ENCODE assay signal across 8 mouse cellular contexts in the genomic region with DNA sequence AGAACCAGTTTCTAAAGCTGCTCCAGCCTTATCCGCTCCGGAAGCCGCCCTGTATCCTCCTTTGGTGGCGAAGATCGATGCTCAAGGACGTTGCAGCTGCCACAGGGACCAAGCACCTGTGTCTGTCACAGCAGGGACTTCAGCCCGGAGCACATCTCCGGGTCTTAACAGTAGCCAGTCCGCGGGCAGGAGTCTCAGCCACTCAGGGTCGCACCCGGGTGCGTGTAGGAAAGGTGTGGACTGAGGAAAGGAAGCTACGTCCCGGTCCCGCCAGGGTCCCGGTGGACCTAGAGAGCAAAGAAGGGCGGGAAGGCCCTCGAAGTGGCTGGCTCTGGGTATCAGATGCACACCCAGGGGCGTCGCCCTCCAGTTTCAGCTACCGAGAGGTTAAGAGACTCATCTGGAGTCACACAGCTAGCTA. TPM values are rescaled to one million over a fixed set of nuclear protein-coding genes. Genes with fewer than 3 reads are reported as not detected.
DNase-seq lines count a peak whose midpoint lies in the region; ATAC-seq and TF ChIP-seq lines count a peak whose summit lies in the region.

No protein-coding gene starts in this region.

- no peaks in the 10 kb centered on the region for H3K9me3 ChIP-seq in intestine, embryonic 14.5 days (ENCODE audit: control insufficient read depth, low read length)
- H3K9me3 ChIP-seq in liver, embryonic 14.5 days (ENCODE audit: control insufficient read depth, low read length) = no peaks in the 10 kb centered on the region
- no peaks in the 10 kb centered on the region for H3K9me3 ChIP-seq in stomach, embryonic 15.5 days

- H3K79me2 ChIP-seq in myocyte (ENCODE audit: control insufficient read depth, insufficient read depth) = no peaks in the 10 kb centered on the region

- peaks cover 52% of the 10 kb centered on the region for H3K27me3 ChIP-seq in intestine, embryonic 14.5 days (replicated peaks; ENCODE audit: control insufficient read depth, insufficient read depth, low read length)
- H3K27me3 ChIP-seq in liver, embryonic 14.5 days (ENCODE audit: control insufficient read depth, insufficient read depth, low read length) = peaks cover 49% of the 10 kb centered on the region
- H3K27me3 ChIP-seq in myocyte (ENCODE audit: control insufficient read depth, insufficient read depth, insufficient read length) = peaks cover 12% of the 10 kb centered on the region
- H3K27me3 ChIP-seq in stomach, embryonic 15.5 days (replicated peaks) = peaks cover 28% of the 10 kb centered on the region

- 1% methylated on average over 22 of the region's 22 CpGs for WGBS in intestine, embryonic 14.5 days
- WGBS in liver, embryonic 14.5 days (ENCODE audit: insufficient replicate concordance) = under 1% methylated on average over 22 of the region's 22 CpGs
- 2% methylated on average over 22 of the region's 22 CpGs for WGBS in stomach, embryonic 15.5 days

- peak overlapping the region; percentile 47 for H3K4me3 ChIP-seq in intestine, embryonic 14.5 days (ENCODE audit: low read depth, low read length)
- H3K4me3 ChIP-seq in liver, embryonic 14.5 days (ENCODE audit: insufficient read depth in 1 of 2, low read depth in 2 of 2, low read length in 2 of 2) = peak overlapping the region; percentile 44 to 58
- H3K4me3 ChIP-seq in myocyte = peak overlapping the region; percentile 3
- H3K4me3 ChIP-seq in stomach, embryonic 15.5 days (replicated peaks) = peak overlapping the region; percentile 56

- peak overlapping the region; percentile 67 for H3K4me2 ChIP-seq in intestine, embryonic 14.5 days (ENCODE audit: low read length)
- peak overlapping the region; percentile 54 for H3K4me2 ChIP-seq in liver, embryonic 14.5 days (ENCODE audit: low read depth)
- peak overlapping the region; percentile 65 for H3K4me2 ChIP-seq in myocyte (ENCODE audit: low read depth)
- peak overlapping the region; percentile 74 for H3K4me2 ChIP-seq in stomach, embryonic 15.5 days

- ATAC-seq in granulocyte monocyte progenitor cell, adult 5-6 weeks (replicated peaks; ENCODE audit: poor library complexity, severe bottlenecking) = peak; percentile 64
- ATAC-seq in intestine, embryonic 14.5 days (replicated peaks; ENCODE audit: low FRiP score, low TSS enrichment, low read depth) = peak; percentile 61
- peak; percentile 40 for ATAC-seq in liver, embryonic 14.5 days (ENCODE audit: insufficient read depth)
- ATAC-seq in stomach, embryonic 15.5 days (ENCODE audit: insufficient read depth, low FRiP score, low read depth) = peak; percentile 34; the same call in 1 of the 2 replicates

- H3K4me1 ChIP-seq in intestine, embryonic 14.5 days (replicated peaks; ENCODE audit: control insufficient read depth, insufficient read depth, low read length) = peaks cover 12% of the 10 kb centered on the region; the same call in 1 of the 2 replicates
- H3K4me1 ChIP-seq in liver, embryonic 14.5 days (replicated peaks; ENCODE audit: control insufficient read depth in 2 of 2, insufficient read depth in 2 of 2, low read length in 1 of 2) = peaks cover 0 to 9% of the 10 kb centered on the region in 2 experiments; a peak in 2 of 4 replicates
- H3K4me1 ChIP-seq in stomach, embryonic 15.5 days = peaks cover 12% of the 10 kb centered on the region

- H3ac ChIP-seq in myocyte (ENCODE audit: control insufficient read depth, insufficient read length) = no peak overlapping the region

- no peak for TF ChIP-seq CTCF in liver, embryonic 14.5 days (IDR thresholded peaks at IDR 0.05; ENCODE audit: low read depth)

- peak overlapping the region; percentile 57; the same call in 1 of the 2 replicates for H3K27ac ChIP-seq in intestine, embryonic 14.5 days (ENCODE audit: low read depth)
- no peak overlapping the region for H3K27ac ChIP-seq in liver, embryonic 14.5 days
- H3K27ac ChIP-seq in stomach, embryonic 15.5 days = peak overlapping the region; percentile 82

- TF ChIP-seq EP300 in liver, embryonic 14.5 days (IDR thresholded peaks at IDR 0.05; ENCODE audit: low read depth) = no peak

- no peaks in the 10 kb centered on the region for H3K36me3 ChIP-seq in intestine, embryonic 14.5 days (ENCODE audit: control insufficient read depth, insufficient read depth, low read length)
- no peaks in the 10 kb centered on the region for H3K36me3 ChIP-seq in liver, embryonic 14.5 days (replicated peaks; ENCODE audit: control insufficient read depth, insufficient read depth, low read depth)
- no peaks in the 10 kb centered on the region for H3K36me3 ChIP-seq in myocyte (ENCODE audit: control insufficient read depth, insufficient read depth)
- no peaks in the 10 kb centered on the region for H3K36me3 ChIP-seq in stomach, embryonic 15.5 days

- DNase-seq in T-cell, adult 2 months (ENCODE audit: low spot score) = peak; percentile 70
- DNase-seq in c-Kit-positive CD71-positive TER-119-positive erythroid progenitor cells, embryonic 14.5 days (ENCODE audit: low spot score) = peak; percentile 9
- DNase-seq in intestine, embryonic 14.5 days (ENCODE audit: low spot score) = peak; percentile 80
- no peak for DNase-seq in liver, embryonic 14.5 days (ENCODE audit: low read depth in 3 of 3, low spot score in 3 of 3)
- DNase-seq in cerebellum, adult 11-12 months = no peak

- TF ChIP-seq POLR2A in myocyte (IDR thresholded peaks at IDR 0.05; ENCODE audit: insufficient read length, low read depth) = no peak

- peak overlapping the region; percentile 31 for H3K9ac ChIP-seq in intestine, embryonic 14.5 days (ENCODE audit: low read length)
- no peak overlapping the region for H3K9ac ChIP-seq in liver, embryonic 14.5 days (replicated peaks)
- no peak overlapping the region for H3K9ac ChIP-seq in stomach, embryonic 15.5 days

TF ChIP-seq in myocyte, 11 proteins besides CTCF, POLR2A, EP300 and RAD21:
- TF ChIP-seq POLR2AphosphoS2 (IDR thresholded peaks at IDR 0.05; ENCODE audit: insufficient read length, low read depth) = no peak
- no peak for TF ChIP-seq REST (IDR thresholded peaks at IDR 0.05; ENCODE audit: insufficient read depth, insufficient read length)
- no peak for TF ChIP-seq MYOG (IDR thresholded peaks at IDR 0.05; ENCODE audit: control insufficient read depth in 1 of 3, insufficient read depth in 1 of 3, insufficient read length in 2 of 3, low read depth in 2 of 3)
- TF ChIP-seq CEBPB (IDR thresholded peaks at IDR 0.05; ENCODE audit: insufficient read depth, poor library complexity, severe bottlenecking) = no peak
- no peak for TF ChIP-seq USF1 (IDR thresholded peaks at IDR 0.05; ENCODE audit: low read depth)
- no peak for TF ChIP-seq E2F4 (IDR thresholded peaks at IDR 0.05; ENCODE audit: insufficient read depth)
- peak in 1 of 3 experiments; percentile 21 for TF ChIP-seq MYOD1 (IDR thresholded peaks at IDR 0.05; ENCODE audit: control insufficient read depth in 1 of 3, insufficient read length in 2 of 3, low read depth in 2 of 3)

RNA-seq across cellular contexts. Expression of a gene that starts 1.1 kb away (rescaled TPM):
- total RNA-seq in granulocyte monocyte progenitor cell, adult 5-6 weeks (2014; fragmentation: Nextera tagmentation) = 3.4 and 9.3 TPM in 2 replicates
- 1.8 and 6.2 TPM in 2 replicates for total RNA-seq in granulocyte monocyte progenitor cell, adult 5-6 weeks (2017)
- 3.1 and 3.7 TPM in 2 replicates for polyA plus RNA-seq in intestine, embryonic 14.5 days (2014; fragmentation: Nextera tagmentation; extraction: Ambion mirVana)
- 1.5 and 1.7 TPM in 2 replicates for polyA plus RNA-seq in liver, embryonic 14.5 days (2012; rRNA removed)
- 1.3 and 1.5 TPM in 2 replicates for polyA plus RNA-seq in liver, embryonic 14.5 days (2014; fragmentation: Nextera tagmentation; extraction: Ambion mirVana)
- polyA plus RNA-seq in myocyte (2012; fragmentation: generic; extraction: Trizol) = 3.5 TPM
- polyA plus RNA-seq in stomach, embryonic 15.5 days (2015; fragmentation: Nextera tagmentation; extraction: Ambion mirVana) = 4.0 and 4.7 TPM in 2 replicates

Comparison
In these comparisons a context has a peak if more than half of its experiments do, and no peak if none do; other contexts are left out.
1. DNase-seq: peak in T-cell, adult 2 months (single experiment), c-Kit-positive CD71-positive TER-119-positive erythroid progenitor cells, embryonic 14.5 days (single experiment) and intestine, embryonic 14.5 days (single experiment); none in liver, embryonic 14.5 days (0 of 3) and cerebellum, adult 11-12 months (single experiment).
2. H3K4me3 ChIP-seq: peak in every context shown above with its lines; median percentile 56 in stomach, embryonic 15.5 days; 51 in liver, embryonic 14.5 days; 47 in intestine, embryonic 14.5 days; 3 in myocyte.
3. Peak in every context shown above with its lines, with median percentiles within 50 percentile points of each other: ATAC-seq and H3K4me2 ChIP-seq.